Mouse (Mus musculus) stomach, postnatal 0 days (tissue): ENCODE results near the gene Slc16a5. TPM values are rescaled to one million over a fixed set of nuclear protein-coding genes. Genes with fewer than 3 reads are reported as not detected.

Experiments
- ATAC-seq: fragments of 200-750 bp; cut with Nextera tagmentation; 2 replicates; pipeline ENCODE4 v1.8.0; 2017; ENCODE audit not compliant: low FRiP score, low TSS enrichment
- DNase-seq: peaks from one replicate; pipeline ENCODE4 v3.0.0-alpha.2; 2016; ENCODE audit warnings: low spot score
- H3K27ac ChIP-seq: fragments of 300-500 bp; sonication (generic); replicated peaks from 2 replicates; pipeline ENCODE4 v1.5.1; 2014; ENCODE audit warnings: mild to moderate bottlenecking, control low read depth
- H3K27me3 ChIP-seq: fragments of 300-500 bp; sonication (generic); 2 replicates; pipeline ENCODE4 v1.6.1; 2014; ENCODE audit warnings: low read length; ENCODE audit not compliant: control insufficient read depth, insufficient read depth
- H3K36me3 ChIP-seq: fragments of 300-500 bp; sonication (generic); 2 replicates; pipeline ENCODE4 v1.6.1; 2014; ENCODE audit warnings: low read length, mixed read lengths; ENCODE audit not compliant: control insufficient read depth, insufficient read depth
- H3K4me1 ChIP-seq: fragments of 300-500 bp; sonication (generic); replicated peaks from 2 replicates; pipeline ENCODE4 v1.6.1; 2014; ENCODE audit warnings: antibody characterized with exemption; ENCODE audit not compliant: control insufficient read depth, insufficient read depth
- H3K4me2 ChIP-seq: fragments of 300-500 bp; sonication (generic); replicated peaks from 2 replicates; pipeline ENCODE4 v1.6.1; 2014; ENCODE audit warnings: low read depth, mild to moderate bottlenecking, control low read depth, moderate library complexity
- H3K4me3 ChIP-seq: fragments of 300-500 bp; sonication (generic); 2 replicates; pipeline ENCODE4 v1.5.1; 2014; ENCODE audit warnings: low read depth, low read length, control low read depth
- H3K9ac ChIP-seq: fragments of 300-500 bp; sonication (generic); 2 replicates; pipeline ENCODE4 v1.6.1; 2014; ENCODE audit warnings: mild to moderate bottlenecking, low read length, control low read depth, mixed read lengths
- H3K9me3 ChIP-seq: fragments of 300-500 bp; sonication (generic); 2 replicates; pipeline ENCODE4 v1.6.1; 2016; ENCODE audit warnings: low read length; ENCODE audit not compliant: control insufficient read depth
- CTCF ChIP-seq: IDR thresholded peaks from 2 replicates; pipeline ENCODE4 v1.5.1; 2016; ENCODE audit warnings: antibody characterized with exemption, low read depth, mild to moderate bottlenecking, moderate library complexity
- EP300 ChIP-seq: optimal IDR thresholded peaks from 2 replicates; pipeline ENCODE3; 2016; ENCODE audit warnings: antibody characterized with exemption
- WGBS: fragments of 180-500 bp; shearing (Covaris S2); extraction: QIAGEN DNeasy Blood & Tissue Kit; methylation state at CpG from one replicate; pipeline ENCODE4 v1.1.7; 2014; 5-methylcytosine and 5-hydroxymethylcytosine counted together
- polyA plus RNA-seq: library from polyadenylated mRNA; unstranded; fragments of >200 nt; fragmentation: Nextera tagmentation; extraction: Ambion mirVana; gene quantifications from 2 replicates; pipeline ENCODE4 v1.2.1, GENCODE M21; 2015

The Slc16a5 gene
- polyA plus RNA-seq, 1 experiment from 2014 or later: 14.4 TPM

DNA sequence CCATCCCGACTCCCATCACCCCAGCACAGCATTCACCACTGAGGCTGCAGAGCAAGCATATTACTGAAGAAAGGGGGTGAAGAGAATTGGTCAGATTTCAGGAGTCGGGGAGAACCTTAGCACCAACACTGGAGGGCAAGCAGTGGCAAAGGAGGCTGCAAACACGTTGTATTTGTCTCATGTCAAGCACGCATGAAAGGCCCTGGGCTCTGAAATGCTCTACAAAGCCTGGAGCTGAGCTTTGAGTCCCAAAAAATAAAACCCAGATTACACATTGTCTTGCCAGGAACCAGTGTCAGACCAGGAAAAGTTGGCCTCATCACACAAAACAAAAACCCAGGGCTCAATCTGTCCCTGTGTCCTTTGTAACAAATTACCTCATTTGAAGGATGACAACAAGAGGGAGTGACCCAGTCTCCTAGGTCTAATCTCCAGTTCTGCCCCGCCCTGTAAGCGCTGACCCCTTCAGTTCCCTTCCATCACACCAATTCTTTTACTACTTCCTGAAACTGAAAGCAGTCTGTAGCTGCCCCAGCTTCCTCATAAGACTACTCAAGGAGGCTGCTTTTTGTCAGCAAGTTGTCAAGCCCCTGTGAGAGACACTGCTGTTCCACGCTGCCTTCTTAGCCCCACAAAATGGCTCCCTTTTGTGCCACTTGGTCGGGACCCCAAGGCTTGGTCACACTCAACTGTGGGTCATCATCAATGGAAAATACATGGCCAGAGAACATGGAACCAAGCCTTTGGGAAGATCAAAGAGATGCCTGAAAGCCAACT lies 50.3 kb downstream of the Slc16a5 start:
- no peak for TF ChIP-seq CTCF
- H3K36me3 ChIP-seq: no peaks in the 10 kb centered on the region
- 15% methylated on average over 8 of the region's 8 CpGs for WGBS
- H3K27ac ChIP-seq: peak overlapping the region; percentile 89
- peak overlapping the region; percentile 90 for H3K9ac ChIP-seq
- ATAC-seq (peak; percentile 24), DNase-seq (peak; percentile 62)
- no peaks in the 10 kb centered on the region for H3K27me3 ChIP-seq
- H3K4me1 ChIP-seq: peaks cover 12% of the 10 kb centered on the region
- peak overlapping the region; percentile 94 for H3K4me2 ChIP-seq
- H3K4me3 ChIP-seq: peak overlapping the region; percentile 79
- H3K9me3 ChIP-seq: no peaks in the 10 kb centered on the region

GRCm38 (mm10) chr11:115513271-115514237 lies 51.3 kb downstream of the Slc16a5 start:
- peak overlapping the region; percentile 90 for H3K9ac ChIP-seq
- under 1% methylated on average over 57 of the region's 57 CpGs for WGBS
- DNase-seq: peak; percentile 69
- no peaks in the 10 kb centered on the region for H3K27me3 ChIP-seq
- H3K9me3 ChIP-seq: no peaks in the 10 kb centered on the region
- ATAC-seq: peak; percentile 47
- TF ChIP-seq CTCF (no peak), EP300 (no peak)
- H3K36me3 ChIP-seq: no peaks in the 10 kb centered on the region
- peak overlapping the region; percentile 94 for H3K4me2 ChIP-seq
- H3K4me3 ChIP-seq: peak overlapping the region; percentile 79
- peaks cover 12% of the 10 kb centered on the region for H3K4me1 ChIP-seq
- H3K27ac ChIP-seq: peak overlapping the region; percentile 89

DNA sequence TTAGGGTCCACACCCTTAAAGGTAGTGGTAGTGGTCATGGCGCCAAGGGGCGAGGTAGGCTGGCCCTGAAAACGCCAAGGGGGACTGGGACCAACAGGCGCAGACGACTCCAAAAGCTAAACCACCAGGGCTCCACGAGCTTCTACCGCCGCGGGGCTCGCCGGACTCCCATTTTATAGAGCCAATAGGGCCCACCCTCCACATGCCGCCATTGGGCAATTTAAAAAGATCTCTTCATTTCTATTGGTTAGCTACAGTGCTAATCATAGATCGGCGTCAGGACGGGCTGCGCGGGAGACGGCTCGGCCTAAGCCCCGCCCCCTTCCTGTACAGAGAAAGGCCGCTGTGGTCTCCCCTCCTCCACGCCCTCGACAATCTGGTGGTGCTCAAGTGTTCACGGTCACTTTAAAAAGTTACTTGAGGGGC lies 52.0 kb downstream of the Slc16a5 start, which contains the start of gene Jpt1:
Gene Jpt1, minus strand, starts transcription at position 150 of the 426 bp plus-strand sequence.
- WGBS: under 1% methylated on average over 24 of the region's 24 CpGs
- DNase-seq (peak; percentile 94), ATAC-seq (peak; percentile 95)
- TF ChIP-seq EP300 (peak; percentile 92), CTCF (no peak)
- H3K27me3 ChIP-seq: no peaks in the 10 kb centered on the region
- peak within 1 kb of the TSS; percentile 90 for H3K9ac ChIP-seq
- peak within 1 kb of the TSS; percentile 79 for H3K4me3 ChIP-seq
- no peaks in the 10 kb centered on the region for H3K36me3 ChIP-seq
- H3K27ac ChIP-seq: peak within 1 kb of the TSS; percentile 89
- H3K4me2 ChIP-seq: peak within 1 kb of the TSS; percentile 94
- H3K9me3 ChIP-seq: no peaks in the 10 kb centered on the region
- H3K4me1 ChIP-seq: peaks cover 12% of the 10 kb centered on the region

GRCm38 (mm10) chr11:115515021-115515420 lies 52.7 kb downstream of the Slc16a5 start:
- Histone ChIP-seq H3K27ac (no peak overlapping the region), H3K27me3 (no peaks in the 10 kb centered on the region), H3K9ac (no peak overlapping the region), H3K4me3 (no peak overlapping the region), H3K36me3 (no peaks in the 10 kb centered on the region), H3K4me1 (peaks cover 12% of the 10 kb centered on the region), H3K4me2 (no peak overlapping the region), H3K9me3 (no peaks in the 10 kb centered on the region)
- DNase-seq (no peak), ATAC-seq (no peak)
- WGBS: 64% methylated on average over 6 of the region's 6 CpGs
- TF ChIP-seq CTCF (no peak), EP300 (no peak)

DNA sequence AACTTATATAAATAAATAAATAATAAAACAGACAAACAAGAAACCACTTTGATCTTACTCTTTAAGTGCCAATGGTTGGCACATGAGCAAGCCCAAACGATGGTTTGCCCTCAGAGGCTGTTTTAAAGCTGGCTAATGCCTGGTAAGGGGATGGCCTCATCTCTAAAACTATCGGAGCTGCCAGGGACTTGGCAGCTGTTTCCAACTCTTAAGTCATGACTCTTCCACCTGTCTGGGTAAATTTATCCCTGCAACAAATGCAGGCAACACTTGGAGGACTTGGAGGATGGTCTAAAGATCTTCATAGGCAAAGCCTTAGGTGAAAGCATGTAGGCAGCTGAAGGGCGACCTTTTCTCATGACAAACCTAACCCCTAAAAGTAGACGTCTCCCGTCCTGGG lies 54.7 kb downstream of the Slc16a5 start:
- Histone ChIP-seq H3K36me3 (no peaks in the 10 kb centered on the region), H3K9ac (no peak overlapping the region), H3K4me1 (peaks cover 4% of the 10 kb centered on the region; the same call in 1 of the 2 replicates), H3K9me3 (no peaks in the 10 kb centered on the region), H3K27ac (no peak overlapping the region), H3K4me3 (no peak overlapping the region), H3K27me3 (no peaks in the 10 kb centered on the region), H3K4me2 (no peak overlapping the region)
- TF ChIP-seq CTCF (no peak), EP300 (no peak)
- no peak for ATAC-seq
- 84% methylated on average over 5 of the region's 5 CpGs for WGBS
- DNase-seq: no peak
